Mouse (Mus musculus) lung, embryonic 14.5 days (tissue): ENCODE results near the gene Mfsd7a. TPM values are rescaled to one million over a fixed set of nuclear protein-coding genes. Genes with fewer than 3 reads are reported as not detected.

ENCODE experiments used
- ATAC-seq: fragments of 200-750 bp; cut with Nextera tagmentation; 2 replicates; pipeline ENCODE4 v1.8.0; 2017; ENCODE audit warnings: mild to moderate bottlenecking, moderate TSS enrichment, moderate library complexity; ENCODE audit not compliant: insufficient read depth
- DNase-seq: peaks from one replicate; pipeline ENCODE4 v3.0.0-alpha.2; 2015
- H3K27ac ChIP-seq: fragments of 300-500 bp; sonication (generic); 2 replicates; pipeline ENCODE4 v1.5.1; 2014; ENCODE audit warnings: low read depth, mild to moderate bottlenecking, moderate library complexity
- H3K27me3 ChIP-seq: fragments of 300-500 bp; sonication (generic); 2 replicates; pipeline ENCODE4 v1.6.1; 2014; ENCODE audit warnings: low read length, control low read depth; ENCODE audit not compliant: insufficient read depth
- H3K36me3 ChIP-seq: fragments of 300-500 bp; sonication (generic); 2 replicates; pipeline ENCODE4 v1.6.1; 2014; ENCODE audit warnings: control low read depth; ENCODE audit not compliant: insufficient read depth
- H3K4me1 ChIP-seq: fragments of 300-500 bp; sonication (generic); 2 replicates; pipeline ENCODE4 v1.6.1; 2014; ENCODE audit warnings: antibody characterized with exemption, control low read depth; ENCODE audit not compliant: insufficient read depth
- H3K4me2 ChIP-seq: fragments of 300-500 bp; sonication (generic); 2 replicates; pipeline ENCODE4 v1.6.1; 2014; ENCODE audit warnings: mild to moderate bottlenecking
- H3K4me3 ChIP-seq: fragments of 300-500 bp; sonication (generic); 2 replicates; pipeline ENCODE4 v1.5.1; 2014; ENCODE audit warnings: low read depth, low read length
- H3K9ac ChIP-seq: fragments of 300-500 bp; sonication (generic); 2 replicates; pipeline ENCODE4 v1.6.1; 2014
- H3K9me3 ChIP-seq: fragments of 300-500 bp; sonication (generic); 2 replicates; pipeline ENCODE4 v1.6.1; 2016; ENCODE audit warnings: low read depth, low read length, control low read depth
- CTCF ChIP-seq: IDR thresholded peaks from 2 replicates; pipeline ENCODE4 v1.5.1; 2016; ENCODE audit warnings: antibody characterized with exemption, low read depth
- WGBS: fragments of 180-500 bp; shearing (Covaris S2); extraction: QIAGEN DNeasy Blood & Tissue Kit; methylation state at CpG from one replicate; pipeline ENCODE4 v1.1.7; 2014; 5-methylcytosine and 5-hydroxymethylcytosine counted together
- polyA plus RNA-seq: library from polyadenylated mRNA; unstranded; fragments of >200 nt; fragmentation: Nextera tagmentation; extraction: Ambion mirVana; gene quantifications from 2 replicates; pipeline ENCODE4 v1.2.1, GENCODE M21; 2014

Mfsd7a gene
- polyA plus RNA-seq, 1 experiment from 2014 or later: not detected

- H3K9me3 ChIP-seq: no peaks in the 10 kb centered on the region
- ATAC-seq (peak; percentile 89), DNase-seq (peak; percentile 97)
- H3K4me3 ChIP-seq: peak within 1 kb of the TSS; percentile 77
- no peaks in the 10 kb centered on the region for H3K27me3 ChIP-seq
- peak; percentile 92 for TF ChIP-seq CTCF
- no peak within 1 kb of the TSS for H3K27ac ChIP-seq
- H3K9ac ChIP-seq: peak within 1 kb of the TSS; percentile 80
- H3K4me1 ChIP-seq: no peaks in the 10 kb centered on the region
- H3K36me3 ChIP-seq: peaks cover 24% of the 10 kb centered on the region
- peak within 1 kb of the TSS; percentile 84 for H3K4me2 ChIP-seq
- under 1% methylated on average over 42 of the region's 42 CpGs for WGBS
These were observed 14.7 kb downstream of the Mfsd7a start, which contains the start of gene Atp5k for GRCm38 (mm10) chr5:108433804-108434587. Atp5k (minus strand) TSS chr5:108434448.

GRCm38 (mm10) chr5:108431196-108431595 is 17.5 kb downstream of the Mfsd7a start:
- Histone ChIP-seq H3K4me2 (no peak overlapping the region), H3K36me3 (peaks cover 24% of the 10 kb centered on the region), H3K27ac (no peak overlapping the region), H3K9ac (no peak overlapping the region), H3K4me1 (no peaks in the 10 kb centered on the region), H3K9me3 (no peaks in the 10 kb centered on the region), H3K4me3 (no peak overlapping the region), H3K27me3 (no peaks in the 10 kb centered on the region)
- DNase-seq (no peak), ATAC-seq (no peak)
- 66% methylated on average over 6 of the region's 6 CpGs for WGBS
- no peak for TF ChIP-seq CTCF

- peak; percentile 91 for TF ChIP-seq CTCF
- no peaks in the 10 kb centered on the region for H3K27me3 ChIP-seq
- no peak overlapping the region for H3K27ac ChIP-seq
- peaks cover 24% of the 10 kb centered on the region for H3K36me3 ChIP-seq
- H3K4me3 ChIP-seq: no peak overlapping the region
- H3K4me1 ChIP-seq: no peaks in the 10 kb centered on the region
- ATAC-seq (0 out of 2 replicates have a peak, but pooled peaks have one; percentile 59), DNase-seq (peak; percentile 73)
- no peak overlapping the region for H3K4me2 ChIP-seq
- 40% methylated on average over 1 of the region's 1 CpGs for WGBS
- no peak overlapping the region for H3K9ac ChIP-seq
- H3K9me3 ChIP-seq: no peaks in the 10 kb centered on the region
These were observed 21.5 kb downstream of the Mfsd7a start for GRCm38 (mm10) chr5:108427186-108427585.

GRCm38 (mm10) chr5:108423427-108423826 is 25.3 kb downstream of the Mfsd7a start:
- H3K4me2 ChIP-seq: no peak overlapping the region
- H3K36me3 ChIP-seq: no peaks in the 10 kb centered on the region
- no peak overlapping the region for H3K4me3 ChIP-seq
- H3K9me3 ChIP-seq: no peaks in the 10 kb centered on the region
- no peak overlapping the region for H3K27ac ChIP-seq
- ATAC-seq: no peak
- TF ChIP-seq CTCF: no peak
- DNase-seq: no peak
- no peak overlapping the region for H3K9ac ChIP-seq
- no peaks in the 10 kb centered on the region for H3K4me1 ChIP-seq
- H3K27me3 ChIP-seq: no peaks in the 10 kb centered on the region
- 92% methylated on average over 2 of the region's 2 CpGs for WGBS

GRCm38 (mm10) chr5:108422741-108423140 is 25.9 kb downstream of the Mfsd7a start:
- WGBS: 75% methylated on average over 3 of the region's 3 CpGs
- H3K27me3 ChIP-seq: no peaks in the 10 kb centered on the region
- no peaks in the 10 kb centered on the region for H3K9me3 ChIP-seq
- ATAC-seq (no peak), DNase-seq (no peak)
- no peak for TF ChIP-seq CTCF
- no peak overlapping the region for H3K9ac ChIP-seq
- no peaks in the 10 kb centered on the region for H3K36me3 ChIP-seq
- no peak overlapping the region for H3K4me3 ChIP-seq
- no peak overlapping the region for H3K4me2 ChIP-seq
- no peaks in the 10 kb centered on the region for H3K4me1 ChIP-seq
- H3K27ac ChIP-seq: no peak overlapping the region

- Histone ChIP-seq H3K36me3 (no peaks in the 10 kb centered on the region), H3K4me3 (no peak overlapping the region), H3K27me3 (no peaks in the 10 kb centered on the region), H3K27ac (no peak overlapping the region), H3K9ac (no peak overlapping the region), H3K9me3 (no peaks in the 10 kb centered on the region), H3K4me1 (no peaks in the 10 kb centered on the region), H3K4me2 (no peak overlapping the region)
- WGBS: 46% methylated on average over 2 of the region's 2 CpGs
- TF ChIP-seq CTCF: no peak
- no peak for DNase-seq
- no peak for ATAC-seq
These were observed 34.0 kb downstream of the Mfsd7a start for GRCm38 (mm10) chr5:108414711-108415110.

- Histone ChIP-seq H3K9ac (no peak overlapping the region), H3K4me1 (no peaks in the 10 kb centered on the region), H3K4me3 (no peak overlapping the region), H3K27ac (no peak overlapping the region), H3K4me2 (no peak overlapping the region), H3K27me3 (no peaks in the 10 kb centered on the region), H3K36me3 (no peaks in the 10 kb centered on the region), H3K9me3 (no peaks in the 10 kb centered on the region)
- DNase-seq (no peak), ATAC-seq (no peak)
- TF ChIP-seq CTCF: no peak
- 77% methylated on average over 2 of the region's 2 CpGs for WGBS
These were observed 41.7 kb downstream of the Mfsd7a start for GRCm38 (mm10) chr5:108406977-108407376.
